Mouse (Mus musculus): ENCODE data around the gene Mutyh. TPM values are rescaled to one million over a fixed set of nuclear protein-coding genes. Genes with fewer than 3 reads are reported as not detected.

The Mutyh gene
- polyA plus RNA-seq, 1 experiment from 2014 or later, result 9.1 TPM

DNA sequence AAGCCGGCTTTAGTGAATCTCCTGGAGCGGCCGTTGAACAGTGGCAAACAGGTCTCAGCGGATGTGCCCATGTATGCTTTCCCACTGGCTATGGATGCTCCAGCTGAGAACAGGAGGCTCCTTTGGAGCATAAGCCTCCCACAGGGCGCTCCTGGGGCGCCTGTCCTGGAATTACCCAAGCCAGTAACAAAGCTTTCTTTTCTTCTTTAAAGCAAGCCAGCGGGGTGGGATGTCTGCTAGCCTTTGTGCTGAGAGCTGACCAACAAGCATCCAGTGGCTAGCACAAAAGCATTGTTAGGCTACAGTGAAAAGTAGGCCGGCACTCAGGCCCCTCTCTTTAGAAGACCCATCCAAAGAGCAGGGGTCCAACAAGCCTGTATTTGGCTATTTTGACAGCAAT is 25.4 kb upstream of the Mutyh start:
- H3K9me3 ChIP-seq (ENCODE audit: control insufficient read depth, low read length), result 0 out of 2 replicates have a peak, but pooled peaks cover 3% of the 10 kb centered on the region
- no peaks in the 10 kb centered on the region for H3K27me3 ChIP-seq (replicated peaks; ENCODE audit: control insufficient read depth, insufficient read depth, low read length)
- no peak overlapping the region for H3K4me3 ChIP-seq (ENCODE audit: low read length)
- ATAC-seq, result no peak
- H3K36me3 ChIP-seq (ENCODE audit: control insufficient read depth, insufficient read depth, low read length), result no peaks in the 10 kb centered on the region
- WGBS, result 37% methylated on average over 8 of the region's 8 CpGs
- H3K9ac ChIP-seq (ENCODE audit: low read depth, low read length), result no peak overlapping the region
- no peak overlapping the region for H3K4me2 ChIP-seq (ENCODE audit: low read depth, low read length)
- no peaks in the 10 kb centered on the region for H3K4me1 ChIP-seq (ENCODE audit: control insufficient read depth, insufficient read depth, low read length)
- H3K27ac ChIP-seq (ENCODE audit: low read length), result no peak overlapping the region

DNA sequence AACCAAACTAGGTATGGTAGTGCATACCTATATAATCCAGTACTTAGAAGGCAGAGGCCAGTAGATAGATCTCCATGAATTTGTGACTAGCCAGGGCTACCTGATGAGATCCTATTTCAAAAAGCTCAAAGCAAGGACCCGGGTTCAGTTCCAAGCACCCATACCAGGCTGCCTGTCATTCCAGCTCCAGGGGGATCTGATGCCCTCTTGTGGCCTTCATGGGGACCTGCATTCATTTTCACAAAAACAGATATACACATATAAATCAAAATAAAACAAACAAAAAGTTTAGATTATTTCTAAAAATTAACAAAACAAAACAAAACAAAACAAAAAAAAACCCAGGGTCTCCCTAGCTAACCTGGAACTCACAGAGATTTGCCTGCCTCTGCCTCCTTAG is 20.9 kb upstream of the Mutyh start:
- Histone ChIP-seq H3K36me3 (ENCODE audit: control insufficient read depth, insufficient read depth, low read length) (no peaks in the 10 kb centered on the region), H3K9ac (ENCODE audit: low read depth, low read length) (no peak overlapping the region), H3K4me2 (ENCODE audit: low read depth, low read length) (no peak overlapping the region), H3K4me1 (ENCODE audit: control insufficient read depth, insufficient read depth, low read length) (no peaks in the 10 kb centered on the region), H3K27me3 (replicated peaks; ENCODE audit: control insufficient read depth, insufficient read depth, low read length) (no peaks in the 10 kb centered on the region), H3K27ac (ENCODE audit: low read length) (no peak overlapping the region), H3K4me3 (ENCODE audit: low read length) (no peak overlapping the region), H3K9me3 (ENCODE audit: control insufficient read depth, low read length) (0 out of 2 replicates have a peak, but pooled peaks cover 3% of the 10 kb centered on the region)
- no peak for ATAC-seq
- 96% methylated on average over 1 of the region's 1 CpGs for WGBS

DNA sequence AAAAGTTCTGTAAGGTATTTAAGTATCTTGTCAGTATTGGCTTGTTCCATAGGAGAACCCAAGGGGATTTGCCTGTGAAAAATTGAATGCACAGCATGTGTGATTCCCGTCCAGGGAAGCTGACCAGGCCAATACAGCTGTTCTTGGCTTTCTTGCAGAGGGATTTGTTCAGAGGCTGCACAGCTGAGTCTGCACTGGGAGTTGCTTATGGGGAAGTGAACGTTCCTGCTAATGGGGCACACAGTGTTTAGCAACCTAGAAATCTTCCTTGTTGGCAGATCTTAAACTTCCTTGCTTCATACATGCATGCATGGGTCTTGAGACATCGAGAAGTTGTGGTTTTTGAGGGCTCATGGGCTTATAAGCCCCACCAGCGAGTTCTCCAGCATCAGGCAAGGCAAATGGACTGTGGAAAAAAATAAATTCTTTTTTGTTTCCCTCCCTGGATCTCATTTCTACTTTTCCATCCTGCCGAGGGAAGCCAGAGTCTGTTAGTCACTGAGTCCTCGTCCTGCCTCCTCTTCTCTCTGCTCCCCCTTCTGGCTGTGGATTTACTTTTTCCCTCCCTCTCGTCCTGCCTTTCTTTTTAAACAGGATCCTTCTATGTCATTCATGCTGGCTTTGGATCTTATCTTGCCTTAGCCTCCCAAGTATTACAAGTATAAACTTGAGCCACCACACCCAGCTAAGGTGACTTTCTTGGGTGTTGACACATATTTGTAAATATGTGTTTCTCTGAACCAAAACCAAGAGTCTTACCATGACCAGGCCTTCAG is 19.4 kb upstream of the Mutyh start:
- Histone ChIP-seq H3K4me2 (ENCODE audit: low read depth, low read length) (no peak overlapping the region), H3K9ac (ENCODE audit: low read depth, low read length) (no peak overlapping the region), H3K27me3 (replicated peaks; ENCODE audit: control insufficient read depth, insufficient read depth, low read length) (no peaks in the 10 kb centered on the region), H3K4me3 (ENCODE audit: low read length) (no peak overlapping the region), H3K27ac (ENCODE audit: low read length) (no peak overlapping the region), H3K36me3 (ENCODE audit: control insufficient read depth, insufficient read depth, low read length) (no peaks in the 10 kb centered on the region), H3K9me3 (ENCODE audit: control insufficient read depth, low read length) (0 out of 2 replicates have a peak, but pooled peaks cover 3% of the 10 kb centered on the region), H3K4me1 (ENCODE audit: control insufficient read depth, insufficient read depth, low read length) (no peaks in the 10 kb centered on the region)
- 44% methylated on average over 7 of the region's 7 CpGs for WGBS
- ATAC-seq, result 0 out of 2 replicates have a peak, but pooled peaks have one; percentile 16

DNA sequence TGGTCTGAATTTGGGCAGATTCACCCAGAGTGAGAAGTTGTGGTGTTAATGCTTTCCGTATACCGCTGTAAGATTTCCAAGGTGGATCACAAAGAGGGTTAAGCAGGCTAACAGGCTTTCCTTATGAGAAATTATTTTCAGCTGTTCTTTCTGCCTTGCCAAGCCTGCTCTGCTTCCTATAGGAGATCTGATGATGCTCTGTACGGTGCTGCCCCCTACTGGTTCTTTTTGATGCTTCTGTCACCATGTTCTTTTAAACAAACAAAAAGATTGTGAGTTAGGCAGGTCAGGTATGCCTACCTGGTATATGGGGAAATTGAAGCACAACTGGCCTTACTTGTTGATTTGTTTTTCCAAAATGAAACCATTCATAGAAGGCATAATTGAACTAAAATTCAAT is 18.6 kb upstream of the Mutyh start:
- 0 out of 2 replicates have a peak, but pooled peaks cover 3% of the 10 kb centered on the region for H3K9me3 ChIP-seq (ENCODE audit: control insufficient read depth, low read length)
- peak; percentile 56; the same call in 1 of the 2 replicates for ATAC-seq
- H3K4me1 ChIP-seq (ENCODE audit: control insufficient read depth, insufficient read depth, low read length), result no peaks in the 10 kb centered on the region
- WGBS, result 9% methylated on average over 3 of the region's 3 CpGs
- H3K27ac ChIP-seq (ENCODE audit: low read length), result no peak overlapping the region
- H3K36me3 ChIP-seq (ENCODE audit: control insufficient read depth, insufficient read depth, low read length), result no peaks in the 10 kb centered on the region
- no peak overlapping the region for H3K4me3 ChIP-seq (ENCODE audit: low read length)
- no peaks in the 10 kb centered on the region for H3K27me3 ChIP-seq (replicated peaks; ENCODE audit: control insufficient read depth, insufficient read depth, low read length)
- no peak overlapping the region for H3K9ac ChIP-seq (ENCODE audit: low read depth, low read length)
- H3K4me2 ChIP-seq (ENCODE audit: low read depth, low read length), result no peak overlapping the region

DNA sequence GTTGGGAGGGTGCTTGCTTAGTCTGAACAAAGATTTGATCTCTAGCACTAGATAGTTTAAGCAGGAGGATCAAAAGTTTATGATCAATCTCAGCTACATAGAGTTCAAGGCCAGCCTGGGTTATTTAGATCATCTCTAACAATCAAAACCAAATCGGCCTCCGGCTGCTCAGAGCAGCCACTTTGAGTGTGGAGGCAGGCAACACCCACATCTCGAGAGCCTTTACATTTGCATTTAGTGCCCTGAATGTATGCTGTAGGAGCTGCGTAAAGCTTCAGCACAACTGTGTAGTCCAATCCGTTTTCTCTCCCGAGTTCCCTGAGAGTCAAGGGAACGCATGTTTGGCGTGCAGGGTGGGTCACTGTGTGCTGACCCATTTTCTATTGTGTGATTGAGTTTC is 15.1 kb upstream of the Mutyh start:
- H3K9me3 ChIP-seq (ENCODE audit: control insufficient read depth, low read length), result no peaks in the 10 kb centered on the region
- no peaks in the 10 kb centered on the region for H3K27me3 ChIP-seq (replicated peaks; ENCODE audit: control insufficient read depth, insufficient read depth, low read length)
- WGBS, result 86% methylated on average over 8 of the region's 8 CpGs
- H3K4me2 ChIP-seq (ENCODE audit: low read depth, low read length), result no peak overlapping the region
- no peak for ATAC-seq
- no peaks in the 10 kb centered on the region for H3K36me3 ChIP-seq (ENCODE audit: control insufficient read depth, insufficient read depth, low read length)
- peaks cover 7% of the 10 kb centered on the region; the same call in 1 of the 2 replicates for H3K4me1 ChIP-seq (ENCODE audit: control insufficient read depth, insufficient read depth, low read length)
- no peak overlapping the region for H3K9ac ChIP-seq (ENCODE audit: low read depth, low read length)
- H3K4me3 ChIP-seq (ENCODE audit: low read length), result no peak overlapping the region
- no peak overlapping the region for H3K27ac ChIP-seq (ENCODE audit: low read length)

- no peak overlapping the region for H3K27ac ChIP-seq (ENCODE audit: low read length)
- no peaks in the 10 kb centered on the region for H3K9me3 ChIP-seq (ENCODE audit: control insufficient read depth, low read length)
- H3K4me3 ChIP-seq (ENCODE audit: low read length), result no peak overlapping the region
- H3K36me3 ChIP-seq (ENCODE audit: control insufficient read depth, insufficient read depth, low read length), result no peaks in the 10 kb centered on the region
- no peak for ATAC-seq
- H3K27me3 ChIP-seq (replicated peaks; ENCODE audit: control insufficient read depth, insufficient read depth, low read length), result no peaks in the 10 kb centered on the region
- 70% methylated on average over 2 of the region's 2 CpGs for WGBS
- H3K4me2 ChIP-seq (ENCODE audit: low read depth, low read length), result no peak overlapping the region
- H3K9ac ChIP-seq (ENCODE audit: low read depth, low read length), result no peak overlapping the region
- H3K4me1 ChIP-seq (ENCODE audit: control insufficient read depth, insufficient read depth, low read length), result peaks cover 7% of the 10 kb centered on the region; the same call in 1 of the 2 replicates
Measured at GRCm38 (mm10) chr4:116794273-116794672, 13.2 kb upstream of the Mutyh start.

GRCm38 (mm10) chr4:116796442-116797110 is 10.9 kb upstream of the Mutyh start:
- Histone ChIP-seq H3K4me2 (ENCODE audit: low read depth, low read length) (0 out of 2 replicates have a peak overlapping the region, but pooled peaks have one; percentile 4), H3K4me3 (ENCODE audit: low read length) (no peak overlapping the region), H3K4me1 (ENCODE audit: control insufficient read depth, insufficient read depth, low read length) (peaks cover 7% of the 10 kb centered on the region; the same call in 1 of the 2 replicates), H3K9me3 (ENCODE audit: control insufficient read depth, low read length) (no peaks in the 10 kb centered on the region), H3K27ac (ENCODE audit: low read length) (peak overlapping the region; percentile 20; the same call in 1 of the 2 replicates), H3K9ac (ENCODE audit: low read depth, low read length) (no peak overlapping the region), H3K27me3 (replicated peaks; ENCODE audit: control insufficient read depth, insufficient read depth, low read length) (no peaks in the 10 kb centered on the region), H3K36me3 (ENCODE audit: control insufficient read depth, insufficient read depth, low read length) (no peaks in the 10 kb centered on the region)
- 41% methylated on average over 1 of the region's 1 CpGs for WGBS
- peak; percentile 85 for ATAC-seq

DNA sequence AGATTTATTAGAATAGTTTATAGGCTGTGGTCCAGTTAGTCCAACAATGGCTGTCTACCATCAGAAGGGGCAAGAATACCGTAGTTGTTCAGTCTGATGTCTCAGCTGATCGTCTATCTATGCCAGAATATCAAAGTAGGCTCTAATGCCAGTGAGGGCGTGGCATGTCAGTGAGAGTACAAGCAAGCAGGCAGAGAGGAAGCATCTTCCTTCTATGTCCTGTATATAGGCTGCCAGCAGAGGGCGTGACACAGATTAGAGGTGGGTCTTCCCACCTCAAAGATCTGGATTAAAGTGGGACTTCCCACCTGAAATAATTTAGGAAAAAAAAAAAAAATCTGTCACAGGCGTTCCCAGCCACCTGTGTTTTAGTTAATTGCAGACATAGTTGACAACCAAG is 7.6 kb upstream of the Mutyh start:
- Histone ChIP-seq H3K9ac (ENCODE audit: low read depth, low read length) (no peak overlapping the region), H3K4me2 (ENCODE audit: low read depth, low read length) (no peak overlapping the region), H3K27ac (ENCODE audit: low read length) (no peak overlapping the region), H3K27me3 (replicated peaks; ENCODE audit: control insufficient read depth, insufficient read depth, low read length) (no peaks in the 10 kb centered on the region), H3K4me3 (ENCODE audit: low read length) (no peak overlapping the region), H3K9me3 (ENCODE audit: control insufficient read depth, low read length) (no peaks in the 10 kb centered on the region), H3K36me3 (ENCODE audit: control insufficient read depth, insufficient read depth, low read length) (peaks cover 12% of the 10 kb centered on the region), H3K4me1 (ENCODE audit: control insufficient read depth, insufficient read depth, low read length) (peaks cover 7% of the 10 kb centered on the region; the same call in 1 of the 2 replicates)
- no peak for ATAC-seq
- 36% methylated on average over 5 of the region's 5 CpGs for WGBS

GRCm38 (mm10) chr4:116811012-116811411 is 3.5 kb downstream of the Mutyh start:
- Histone ChIP-seq H3K4me2 (ENCODE audit: low read depth, low read length) (no peak overlapping the region), H3K4me3 (ENCODE audit: low read length) (no peak overlapping the region), H3K36me3 (ENCODE audit: control insufficient read depth, insufficient read depth, low read length) (no peaks in the 10 kb centered on the region), H3K9ac (ENCODE audit: low read depth, low read length) (no peak overlapping the region), H3K4me1 (ENCODE audit: control insufficient read depth, insufficient read depth, low read length) (peaks cover 6% of the 10 kb centered on the region), H3K27ac (ENCODE audit: low read length) (no peak overlapping the region), H3K27me3 (replicated peaks; ENCODE audit: control insufficient read depth, insufficient read depth, low read length) (no peaks in the 10 kb centered on the region), H3K9me3 (ENCODE audit: control insufficient read depth, low read length) (no peaks in the 10 kb centered on the region)
- WGBS, result 57% methylated on average over 3 of the region's 3 CpGs
- no peak for ATAC-seq

All from intestine, embryonic 16.5 days (tissue).